Mouse (Mus musculus) bone marrow, adult 2 months (tissue): ENCODE data around the gene Slc11a2. TPM values are rescaled to one million over a fixed set of nuclear protein-coding genes. Genes with fewer than 3 reads are reported as not detected.

Experiments used
- H3K27ac ChIP-seq: fragments of 200-500 bp; 2 replicates; pipeline ENCODE4 v1.5.1; 2012; ENCODE audit warnings: low read depth, mild to moderate bottlenecking, control low read depth, inconsistent platforms, low read length; ENCODE audit not compliant: control insufficient read depth, poor library complexity, insufficient read depth
- H3K4me1 ChIP-seq: fragments of 200-500 bp; 2 replicates; pipeline ENCODE4 v1.6.1; 2011; ENCODE audit warnings: low read length; ENCODE audit not compliant: control insufficient read depth, insufficient read depth
- H3K4me3 ChIP-seq: fragments of 200-500 bp; replicated peaks from 2 replicates; pipeline ENCODE3; 2011; ENCODE audit warnings: mild to moderate bottlenecking, low read depth, low read length, control low read depth; ENCODE audit not compliant: control insufficient read depth
- CTCF ChIP-seq: fragments of 200-500 bp; IDR thresholded peaks from 2 replicates; pipeline ENCODE4 v1.5.1; 2011; ENCODE audit warnings: low read length, control low read depth; ENCODE audit not compliant: control insufficient read depth, insufficient read depth
- POLR2A ChIP-seq: fragments of 200-500 bp; IDR thresholded peaks from 2 replicates; pipeline ENCODE4 v1.6.1; 2011; ENCODE audit warnings: low read depth, mild to moderate bottlenecking, control low read depth, low read length, borderline replicate concordance; ENCODE audit not compliant: control insufficient read depth
- WGBS: fragments of 180-500 bp; shearing (Covaris S2); methylation state at CpG from one replicate; pipeline ENCODE4 v1.1.7; 2018; 5-methylcytosine and 5-hydroxymethylcytosine counted together
- polyA plus RNA-seq: library from polyadenylated mRNA; stranded (reverse); fragments of >200 nt; gene quantifications from 2 replicates; pipeline ENCODE4 v1.2.4, GENCODE M21; 2011; ENCODE audit warnings: low replicate concordance; ENCODE audit not compliant: missing spikeins, insufficient read depth, insufficient read length

The Slc11a2 gene
- polyA plus RNA-seq, 1 experiment, result 30.7 TPM

DNA sequence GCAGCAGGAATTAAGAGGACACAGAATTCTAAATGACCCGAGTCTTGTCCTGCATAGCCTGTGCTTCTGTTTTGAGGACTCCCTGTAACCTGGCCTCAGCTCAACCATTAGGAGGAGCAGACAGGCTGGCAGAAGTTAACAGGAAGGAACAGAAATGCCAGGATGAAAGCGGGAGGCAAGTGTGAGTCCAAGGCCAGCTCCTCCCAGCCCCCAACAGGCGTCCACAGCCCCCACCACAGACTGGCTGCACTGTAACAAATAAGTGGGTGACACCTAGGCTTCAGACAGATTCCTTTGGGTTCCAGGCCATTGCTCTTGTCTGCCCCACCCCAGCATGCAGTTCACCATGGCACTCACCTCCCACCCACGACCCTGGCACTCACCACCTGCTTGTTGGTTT is 22.1 kb downstream of the Slc11a2 start:
- WGBS, result 84% methylated on average over 4 of the region's 4 CpGs
- TF ChIP-seq POLR2A, result no peak
- no peak for TF ChIP-seq CTCF
- no peak overlapping the region for H3K27ac ChIP-seq
- H3K4me3 ChIP-seq, result no peak overlapping the region
- H3K4me1 ChIP-seq, result no peaks in the 10 kb centered on the region

DNA sequence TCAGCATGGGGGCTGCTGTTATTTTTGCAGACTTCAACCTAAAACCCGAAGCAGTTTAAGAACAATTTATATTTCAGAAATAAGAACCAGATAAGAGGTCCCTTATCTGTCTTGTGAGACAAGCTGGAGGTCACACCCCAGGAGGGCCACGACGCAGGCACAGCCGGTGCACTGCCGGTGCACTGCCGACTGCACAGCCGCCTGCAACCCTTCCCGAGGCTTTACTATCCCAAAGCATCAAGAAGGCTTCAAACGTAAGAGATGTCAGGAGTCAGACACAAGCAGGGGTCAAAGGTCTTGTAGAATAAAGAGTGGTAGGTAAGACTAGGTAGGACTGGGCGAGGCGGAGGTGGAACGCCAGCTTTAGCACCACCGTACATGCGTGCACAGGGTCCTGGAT is 22.5 kb downstream of the Slc11a2 start:
- no peak overlapping the region for H3K4me3 ChIP-seq
- WGBS, result 72% methylated on average over 14 of the region's 14 CpGs
- TF ChIP-seq CTCF (no peak), POLR2A (no peak)
- no peaks in the 10 kb centered on the region for H3K4me1 ChIP-seq
- H3K27ac ChIP-seq, result no peak overlapping the region

- Histone ChIP-seq H3K4me1 (no peaks in the 10 kb centered on the region), H3K27ac (no peak overlapping the region), H3K4me3 (no peak overlapping the region)
- no peak for TF ChIP-seq POLR2A
- no peak for TF ChIP-seq CTCF
- WGBS, result 87% methylated on average over 4 of the region's 4 CpGs
Observed at GRCm38 (mm10) chr15:100401811-100402210, 23.1 kb downstream of the Slc11a2 start.

- 82% methylated on average over 16 of the region's 16 CpGs for WGBS
- Histone ChIP-seq H3K4me1 (no peaks in the 10 kb centered on the region), H3K4me3 (no peak overlapping the region), H3K27ac (no peak overlapping the region)
- TF ChIP-seq CTCF (no peak), POLR2A (no peak)
Observed at GRCm38 (mm10) chr15:100400592-100401250, 24.2 kb downstream of the Slc11a2 start.

GRCm38 (mm10) chr15:100395561-100395960 is 29.3 kb downstream of the Slc11a2 start:
- 92% methylated on average over 3 of the region's 3 CpGs for WGBS
- no peak overlapping the region for H3K27ac ChIP-seq
- no peak overlapping the region for H3K4me3 ChIP-seq
- TF ChIP-seq POLR2A (no peak), CTCF (no peak)
- no peaks in the 10 kb centered on the region for H3K4me1 ChIP-seq

DNA sequence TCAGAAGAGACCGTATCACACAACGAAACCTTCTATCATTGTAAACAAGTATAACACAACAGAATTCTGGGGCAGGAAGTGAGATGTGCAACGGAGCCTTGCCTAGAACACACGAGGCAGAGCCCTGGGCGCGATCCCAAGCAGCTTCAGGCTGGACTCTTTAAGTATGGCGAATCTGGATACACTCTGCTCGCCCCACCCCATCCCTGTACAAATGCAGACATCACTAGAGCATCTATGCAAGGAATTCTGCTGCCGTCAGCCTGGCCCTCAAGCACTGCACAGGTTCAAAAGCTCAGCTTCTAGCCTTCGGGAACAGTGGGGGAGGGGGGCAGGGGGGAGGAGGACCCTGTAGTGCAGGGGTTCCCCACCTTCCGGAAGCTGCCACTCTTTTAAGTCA is 31.9 kb downstream of the Slc11a2 start:
- Histone ChIP-seq H3K27ac (no peak overlapping the region), H3K4me3 (no peak overlapping the region), H3K4me1 (no peaks in the 10 kb centered on the region)
- 91% methylated on average over 11 of the region's 11 CpGs for WGBS
- TF ChIP-seq CTCF (no peak), POLR2A (no peak)

DNA sequence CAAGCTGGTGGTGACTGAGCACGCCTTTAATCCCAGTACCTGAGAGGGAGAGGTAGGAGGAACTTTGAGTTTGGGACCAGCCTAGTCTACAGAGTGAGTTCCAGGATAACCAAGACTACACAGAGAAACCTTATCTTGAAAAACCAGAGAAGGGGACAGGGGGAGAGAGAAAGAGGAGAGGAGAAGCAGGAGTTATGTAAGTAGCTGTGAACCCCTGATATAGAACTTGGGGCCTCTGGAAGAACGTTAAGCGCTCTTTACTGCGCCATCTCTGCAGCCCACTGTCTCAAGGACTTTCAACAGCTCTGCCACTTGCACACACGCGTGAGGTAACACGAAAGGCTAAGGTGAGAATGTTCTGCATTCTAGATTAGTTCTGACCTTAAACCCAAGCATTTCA is 33.3 kb downstream of the Slc11a2 start:
- 58% methylated on average over 7 of the region's 7 CpGs for WGBS
- H3K27ac ChIP-seq, result no peak overlapping the region
- no peak overlapping the region for H3K4me3 ChIP-seq
- no peak for TF ChIP-seq POLR2A
- no peak for TF ChIP-seq CTCF
- H3K4me1 ChIP-seq, result no peaks in the 10 kb centered on the region

GRCm38 (mm10) chr15:100391066-100391465 is 33.8 kb downstream of the Slc11a2 start:
- Histone ChIP-seq H3K27ac (no peak overlapping the region), H3K4me3 (no peak overlapping the region), H3K4me1 (no peaks in the 10 kb centered on the region)
- TF ChIP-seq CTCF (no peak), POLR2A (no peak)
- WGBS, result 56% methylated on average over 7 of the region's 7 CpGs

- Histone ChIP-seq H3K4me3 (no peak overlapping the region), H3K27ac (no peak overlapping the region), H3K4me1 (no peaks in the 10 kb centered on the region)
- TF ChIP-seq CTCF (no peak), POLR2A (no peak)
- 78% methylated on average over 9 of the region's 9 CpGs for WGBS
Observed at GRCm38 (mm10) chr15:100388886-100389285, 36.0 kb downstream of the Slc11a2 start.
